Mouse (Mus musculus) gastrocnemius, postnatal 36 days (tissue): ENCODE data around the gene Eps15l1. TPM values are rescaled to one million over a fixed set of nuclear protein-coding genes. Genes with fewer than 3 reads are reported as not detected.

Experiments used
- DNase-seq, 2 experiments: peaks; one replicate each; pipeline ENCODE4 v3.0.0; 2022
- intact Hi-C: fragments of 180-260 bp; cut with DNase I; formaldehyde crosslinking; loops from one replicate; pipeline ENCODE4 v1.15.1; 2025
- total RNA-seq, 2 experiments: library from RNA; stranded (reverse); gene quantifications; 2 replicates each; pipeline ENCODE4 v1.2.3; 2021

Gene Eps15l1
- total RNA-seq, 2 experiments from 2014 or later = 23.2 to 24.6 TPM

GRCm38 (mm10) chr8:72418073-72418472 lies 3.2 kb downstream of the Eps15l1 start:
- intact Hi-C loops = no loop called here
- DNase-seq = no peak

- intact Hi-C loops = no loop called here
- DNase-seq = no peak
These were observed 6.0 kb downstream of the Eps15l1 start for GRCm38 (mm10) chr8:72415252-72415651.

GRCm38 (mm10) chr8:72413839-72414238 lies 7.4 kb downstream of the Eps15l1 start:
- intact Hi-C loops = no loop called here
- DNase-seq = no peak

- no peak for DNase-seq
- intact Hi-C loops = no loop called here
These were observed 11.8 kb downstream of the Eps15l1 start for GRCm38 (mm10) chr8:72409443-72409842.

GRCm38 (mm10) chr8:72407878-72408277 lies 13.4 kb downstream of the Eps15l1 start:
- no peak for DNase-seq
- intact Hi-C loops = no loop called here

GRCm38 (mm10) chr8:72402981-72403380 lies 18.3 kb downstream of the Eps15l1 start:
- intact Hi-C loops = no loop called here
- DNase-seq = no peak

GRCm38 (mm10) chr8:72401381-72401780 lies 19.9 kb downstream of the Eps15l1 start:
- no peak for DNase-seq
- intact Hi-C loops = no loop called here

GRCm38 (mm10) chr8:72385737-72386136 lies 35.5 kb downstream of the Eps15l1 start:
- intact Hi-C loops = no loop called here
- no peak for DNase-seq

GRCm38 (mm10) chr8:72382395-72382794 lies 38.9 kb downstream of the Eps15l1 start:
- intact Hi-C loops = no loop called here
- DNase-seq = no peak

GRCm38 (mm10) chr8:72380656-72381055 lies 40.6 kb downstream of the Eps15l1 start:
- intact Hi-C loops = no loop called here
- DNase-seq = no peak

GRCm38 (mm10) chr8:72376900-72377299 lies 44.4 kb downstream of the Eps15l1 start:
- no peak for DNase-seq
- intact Hi-C loops = no loop called here

- intact Hi-C loops = no loop called here
- DNase-seq = no peak
These were observed 45.0 kb downstream of the Eps15l1 start for GRCm38 (mm10) chr8:72376309-72376708.

GRCm38 (mm10) chr8:72375161-72375560 lies 46.1 kb downstream of the Eps15l1 start:
- intact Hi-C loops = no loop called here
- DNase-seq = no peak

GRCm38 (mm10) chr8:72372311-72372710 lies 48.9 kb downstream of the Eps15l1 start:
- intact Hi-C loops = no loop called here
- no peak for DNase-seq

GRCm38 (mm10) chr8:72371356-72371755 lies 49.9 kb downstream of the Eps15l1 start:
- DNase-seq = peak in 1 of 2 experiments; percentile 21

GRCm38 (mm10) chr8:72366435-72366834 lies 54.8 kb downstream of the Eps15l1 start:
- no peak for DNase-seq
- intact Hi-C loops = loop anchor here (2.0 to 5.0 kb wide), 2 partner anchors 104 to 189 kb away; no protein-coding TSS in a partner anchor

More at GRCm38 (mm10) chr8:72371356-72371755, 49.9 kb downstream of the Eps15l1 start:
- intact Hi-C loops = no loop called here

GRCm38 (mm10) chr8:72365826-72366225 lies 55.4 kb downstream of the Eps15l1 start:
- intact Hi-C loops = loop anchor here (2.0 to 5.0 kb wide), 2 partner anchors 103 to 189 kb away; no protein-coding TSS in a partner anchor
- DNase-seq = peak; percentile 68 to 69

GRCm38 (mm10) chr8:72365016-72365415 lies 56.2 kb downstream of the Eps15l1 start:
- intact Hi-C loops = loop anchor here (5.0 kb wide), 1 partner anchor 188 kb away; no protein-coding TSS in a partner anchor
- DNase-seq = no peak

GRCm38 (mm10) chr8:72363457-72363856 lies 57.8 kb downstream of the Eps15l1 start:
- intact Hi-C loops = no loop called here
- DNase-seq = no peak

GRCm38 (mm10) chr8:72362754-72363153 lies 58.5 kb downstream of the Eps15l1 start:
- intact Hi-C loops = no loop called here
- no peak for DNase-seq

GRCm38 (mm10) chr8:72360162-72360561 lies 61.1 kb downstream of the Eps15l1 start:
- intact Hi-C loops = no loop called here
- no peak for DNase-seq

- DNase-seq = no peak
- intact Hi-C loops = no loop called here
These were observed 64.7 kb downstream of the Eps15l1 start for GRCm38 (mm10) chr8:72356593-72356992.

GRCm38 (mm10) chr8:72354272-72354671 lies 67.0 kb downstream of the Eps15l1 start:
- DNase-seq = no peak
- intact Hi-C loops = no loop called here
